Mouse (Mus musculus): ENCODE results near the gene Olfr1454.

The Olfr1454 gene

GRCm38 (mm10) chr19:13060310-13060709 lies at the start of gene Olfr1454:
Olfr1454 (plus strand) TSS chr19:13060610.
- DNase-seq (ENCODE audit: low read depth, low spot score) = no peak

GRCm38 (mm10) chr19:13028227-13028626 lies 32.2 kb upstream of the Olfr1454 start, which contains the start of gene Olfr1453:
Olfr1453 (minus strand) TSS chr19:13028327.
- no peak for DNase-seq (ENCODE audit: low read depth, low spot score)

GRCm38 (mm10) chr19:13093908-13094307 lies 33.5 kb downstream of the Olfr1454 start:
- no peak for DNase-seq (ENCODE audit: low read depth, low spot score)

- no peak for DNase-seq (ENCODE audit: low read depth, low spot score)
Measured at GRCm38 (mm10) chr19:13097791-13098190, 37.4 kb downstream of the Olfr1454 start, which contains the start of gene Olfr1457. Olfr1457 (minus strand) TSS chr19:13097891.

- no peak for DNase-seq (ENCODE audit: low read depth, low spot score)
Measured at GRCm38 (mm10) chr19:13106675-13107074, 46.3 kb downstream of the Olfr1454 start, which contains the start of gene Olfr1458. Olfr1458 (minus strand) TSS chr19:13106775.

Measured in embryo, embryonic 11.5 days (tissue).